Mouse (Mus musculus): Measurements from ENCODE around the gene Hils1. TPM values are rescaled to one million over a fixed set of nuclear protein-coding genes. Genes with fewer than 3 reads are reported as not detected.
"Not testable (repeated sequence)": the region's sequence is repeated elsewhere in the genome, so short reads cannot be mapped to it uniquely, and the experiment has no call there.

Hils1 gene
- polyA plus RNA-seq, 1 experiment from 2014 or later, result not detected

- H3K4me3 ChIP-seq (ENCODE audit: low read depth, low read length), result no peak overlapping the region
- no peaks in the 10 kb centered on the region for H3K4me1 ChIP-seq (ENCODE audit: control insufficient read depth, insufficient read depth, low read length)
- H3K9me3 ChIP-seq (ENCODE audit: control insufficient read depth, low read length), result no peaks in the 10 kb centered on the region
- H3K27me3 ChIP-seq (ENCODE audit: control insufficient read depth, insufficient read depth, low read length), result no peaks in the 10 kb centered on the region
- 81% methylated on average over 5 of the region's 5 CpGs for WGBS
- ATAC-seq (ENCODE audit: low read depth), result no peak
- no peak overlapping the region for H3K27ac ChIP-seq (ENCODE audit: low read depth, low read length)
- no peaks in the 10 kb centered on the region for H3K36me3 ChIP-seq (ENCODE audit: control insufficient read depth, insufficient read depth, low read length)
- no peak overlapping the region for H3K9ac ChIP-seq (replicated peaks; ENCODE audit: low read depth, low read length)
- 0 out of 2 replicates have a peak overlapping the region, but pooled peaks have one; percentile 8 for H3K4me2 ChIP-seq (ENCODE audit: low read depth, low read length)
These were observed 4.8 kb upstream of the Hils1 start for GRCm38 (mm10) chr11:94962534-94963101.

- 77% methylated on average over 7 of the region's 7 CpGs for WGBS
- no peak for ATAC-seq (ENCODE audit: low read depth)
- H3K9me3 ChIP-seq (ENCODE audit: control insufficient read depth, low read length), result no peaks in the 10 kb centered on the region
- H3K36me3 ChIP-seq (ENCODE audit: control insufficient read depth, insufficient read depth, low read length), result no peaks in the 10 kb centered on the region
- H3K4me2 ChIP-seq (ENCODE audit: low read depth, low read length), result no peak overlapping the region
- H3K27me3 ChIP-seq (ENCODE audit: control insufficient read depth, insufficient read depth, low read length), result no peaks in the 10 kb centered on the region
- no peak overlapping the region for H3K4me3 ChIP-seq (ENCODE audit: low read depth, low read length)
- H3K27ac ChIP-seq (ENCODE audit: low read depth, low read length), result no peak overlapping the region
- no peak overlapping the region for H3K9ac ChIP-seq (replicated peaks; ENCODE audit: low read depth, low read length)
- no peaks in the 10 kb centered on the region for H3K4me1 ChIP-seq (ENCODE audit: control insufficient read depth, insufficient read depth, low read length)
These were observed 794 bp downstream of the Hils1 start for GRCm38 (mm10) chr11:94968187-94968586.

- not testable (repeated sequence) for H3K4me2 ChIP-seq (ENCODE audit: low read depth, low read length); H3K9ac ChIP-seq (replicated peaks; ENCODE audit: low read depth, low read length); H3K9me3 ChIP-seq (ENCODE audit: control insufficient read depth, low read length); H3K4me3 ChIP-seq (ENCODE audit: low read depth, low read length); H3K27me3 ChIP-seq (ENCODE audit: control insufficient read depth, insufficient read depth, low read length); ATAC-seq (ENCODE audit: low read depth); H3K4me1 ChIP-seq (ENCODE audit: control insufficient read depth, insufficient read depth, low read length); H3K36me3 ChIP-seq (ENCODE audit: control insufficient read depth, insufficient read depth, low read length); H3K27ac ChIP-seq (ENCODE audit: low read depth, low read length)
- WGBS, result 92% methylated on average over 4 of the region's 4 CpGs
These were observed 2.3 kb downstream of the Hils1 start for GRCm38 (mm10) chr11:94969709-94970108.

- peak; percentile 49; the same call in 1 of the 2 replicates for ATAC-seq (ENCODE audit: low read depth)
- H3K4me1 ChIP-seq (ENCODE audit: control insufficient read depth, insufficient read depth, low read length), result no peaks in the 10 kb centered on the region
- no peak overlapping the region for H3K4me3 ChIP-seq (ENCODE audit: low read depth, low read length)
- no peaks in the 10 kb centered on the region for H3K27me3 ChIP-seq (ENCODE audit: control insufficient read depth, insufficient read depth, low read length)
- H3K9me3 ChIP-seq (ENCODE audit: control insufficient read depth, low read length), result no peaks in the 10 kb centered on the region
- no peaks in the 10 kb centered on the region for H3K36me3 ChIP-seq (ENCODE audit: control insufficient read depth, insufficient read depth, low read length)
- 62% methylated on average over 15 of the region's 15 CpGs for WGBS
- no peak overlapping the region for H3K9ac ChIP-seq (replicated peaks; ENCODE audit: low read depth, low read length)
- H3K27ac ChIP-seq (ENCODE audit: low read depth, low read length), result no peak overlapping the region
- H3K4me2 ChIP-seq (ENCODE audit: low read depth, low read length), result no peak overlapping the region
These were observed 3.0 kb downstream of the Hils1 start for GRCm38 (mm10) chr11:94970210-94970943.

GRCm38 (mm10) chr11:94971895-94972615, 4.7 kb downstream of the Hils1 start:
- 59% methylated on average over 16 of the region's 16 CpGs for WGBS
- ATAC-seq (ENCODE audit: low read depth), result no peak
- H3K4me1 ChIP-seq (ENCODE audit: control insufficient read depth, insufficient read depth, low read length), result no peaks in the 10 kb centered on the region
- H3K27me3 ChIP-seq (ENCODE audit: control insufficient read depth, insufficient read depth, low read length), result no peaks in the 10 kb centered on the region
- H3K9me3 ChIP-seq (ENCODE audit: control insufficient read depth, low read length), result no peaks in the 10 kb centered on the region
- H3K27ac ChIP-seq (ENCODE audit: low read depth, low read length), result no peak overlapping the region
- no peak overlapping the region for H3K4me2 ChIP-seq (ENCODE audit: low read depth, low read length)
- no peak overlapping the region for H3K4me3 ChIP-seq (ENCODE audit: low read depth, low read length)
- no peaks in the 10 kb centered on the region for H3K36me3 ChIP-seq (ENCODE audit: control insufficient read depth, insufficient read depth, low read length)
- H3K9ac ChIP-seq (replicated peaks; ENCODE audit: low read depth, low read length), result no peak overlapping the region

GRCm38 (mm10) chr11:94972887-94973286, 5.5 kb downstream of the Hils1 start:
- H3K4me3 ChIP-seq (ENCODE audit: low read depth, low read length), result no peak overlapping the region
- no peak overlapping the region for H3K4me2 ChIP-seq (ENCODE audit: low read depth, low read length)
- H3K27ac ChIP-seq (ENCODE audit: low read depth, low read length), result no peak overlapping the region
- H3K36me3 ChIP-seq (ENCODE audit: control insufficient read depth, insufficient read depth, low read length), result no peaks in the 10 kb centered on the region
- no peaks in the 10 kb centered on the region for H3K9me3 ChIP-seq (ENCODE audit: control insufficient read depth, low read length)
- ATAC-seq (ENCODE audit: low read depth), result no peak
- H3K4me1 ChIP-seq (ENCODE audit: control insufficient read depth, insufficient read depth, low read length), result 0 out of 2 replicates have a peak, but pooled peaks cover 2% of the 10 kb centered on the region
- WGBS, result 69% methylated on average over 5 of the region's 5 CpGs
- H3K9ac ChIP-seq (replicated peaks; ENCODE audit: low read depth, low read length), result no peak overlapping the region
- no peaks in the 10 kb centered on the region for H3K27me3 ChIP-seq (ENCODE audit: control insufficient read depth, insufficient read depth, low read length)

GRCm38 (mm10) chr11:94973313-94973712, 5.9 kb downstream of the Hils1 start:
- Histone ChIP-seq H3K4me2 (ENCODE audit: low read depth, low read length) (no peak overlapping the region), H3K9me3 (ENCODE audit: control insufficient read depth, low read length) (no peaks in the 10 kb centered on the region), H3K27ac (ENCODE audit: low read depth, low read length) (no peak overlapping the region), H3K4me3 (ENCODE audit: low read depth, low read length) (no peak overlapping the region), H3K9ac (replicated peaks; ENCODE audit: low read depth, low read length) (no peak overlapping the region), H3K36me3 (ENCODE audit: control insufficient read depth, insufficient read depth, low read length) (no peaks in the 10 kb centered on the region), H3K27me3 (ENCODE audit: control insufficient read depth, insufficient read depth, low read length) (no peaks in the 10 kb centered on the region), H3K4me1 (ENCODE audit: control insufficient read depth, insufficient read depth, low read length) (0 out of 2 replicates have a peak, but pooled peaks cover 3% of the 10 kb centered on the region)
- WGBS, result 34% methylated on average over 4 of the region's 4 CpGs
- no peak for ATAC-seq (ENCODE audit: low read depth)

GRCm38 (mm10) chr11:94974951-94975350, 7.6 kb downstream of the Hils1 start:
- no peak overlapping the region for H3K9ac ChIP-seq (replicated peaks; ENCODE audit: low read depth, low read length)
- no peak overlapping the region for H3K4me2 ChIP-seq (ENCODE audit: low read depth, low read length)
- H3K27me3 ChIP-seq (ENCODE audit: control insufficient read depth, insufficient read depth, low read length), result no peaks in the 10 kb centered on the region
- 0 out of 2 replicates have a peak, but pooled peaks cover 6% of the 10 kb centered on the region for H3K4me1 ChIP-seq (ENCODE audit: control insufficient read depth, insufficient read depth, low read length)
- no peaks in the 10 kb centered on the region for H3K36me3 ChIP-seq (ENCODE audit: control insufficient read depth, insufficient read depth, low read length)
- 75% methylated on average over 2 of the region's 2 CpGs for WGBS
- H3K9me3 ChIP-seq (ENCODE audit: control insufficient read depth, low read length), result no peaks in the 10 kb centered on the region
- H3K27ac ChIP-seq (ENCODE audit: low read depth, low read length), result no peak overlapping the region
- ATAC-seq (ENCODE audit: low read depth), result no peak
- H3K4me3 ChIP-seq (ENCODE audit: low read depth, low read length), result no peak overlapping the region

- ATAC-seq (ENCODE audit: low read depth), result no peak
- Histone ChIP-seq H3K9ac (replicated peaks; ENCODE audit: low read depth, low read length) (no peak within 1 kb of the TSS), H3K4me3 (ENCODE audit: low read depth, low read length) (no peak within 1 kb of the TSS), H3K4me1 (ENCODE audit: control insufficient read depth, insufficient read depth, low read length) (0 out of 2 replicates have a peak, but pooled peaks cover 6% of the 10 kb centered on the region), H3K4me2 (ENCODE audit: low read depth, low read length) (no peak within 1 kb of the TSS), H3K27ac (ENCODE audit: low read depth, low read length) (no peak within 1 kb of the TSS), H3K27me3 (ENCODE audit: control insufficient read depth, insufficient read depth, low read length) (no peaks in the 10 kb centered on the region), H3K9me3 (ENCODE audit: control insufficient read depth, low read length) (no peaks in the 10 kb centered on the region), H3K36me3 (ENCODE audit: control insufficient read depth, insufficient read depth, low read length) (no peaks in the 10 kb centered on the region)
- WGBS, result 70% methylated on average over 5 of the region's 5 CpGs
These were observed 8.8 kb downstream of the Hils1 start, which contains the start of gene Sgca for GRCm38 (mm10) chr11:94976199-94976598. Sgca (minus strand) TSS chr11:94976327.

Measured in neural tube, embryonic 14.5 days (tissue).